Mouse (Mus musculus) activated CD4-positive, CD25-positive, alpha-beta regulatory T cell (primary cell): Measurements from ENCODE around the gene Glrx3. TPM values are rescaled to one million over a fixed set of nuclear protein-coding genes. Genes with fewer than 3 reads are reported as not detected.

ENCODE experiments used
- polyA plus RNA-seq, 2 experiments: library from polyadenylated mRNA; unstranded; fragments of 100-300 nt; shearing (Covaris generic); gene quantifications; one replicate each; pipeline ENCODE4 v1.2.1; 2017

The Glrx3 gene
- polyA plus RNA-seq = 100 to 1,000 TPM; 121 to 126 TPM

DNA sequence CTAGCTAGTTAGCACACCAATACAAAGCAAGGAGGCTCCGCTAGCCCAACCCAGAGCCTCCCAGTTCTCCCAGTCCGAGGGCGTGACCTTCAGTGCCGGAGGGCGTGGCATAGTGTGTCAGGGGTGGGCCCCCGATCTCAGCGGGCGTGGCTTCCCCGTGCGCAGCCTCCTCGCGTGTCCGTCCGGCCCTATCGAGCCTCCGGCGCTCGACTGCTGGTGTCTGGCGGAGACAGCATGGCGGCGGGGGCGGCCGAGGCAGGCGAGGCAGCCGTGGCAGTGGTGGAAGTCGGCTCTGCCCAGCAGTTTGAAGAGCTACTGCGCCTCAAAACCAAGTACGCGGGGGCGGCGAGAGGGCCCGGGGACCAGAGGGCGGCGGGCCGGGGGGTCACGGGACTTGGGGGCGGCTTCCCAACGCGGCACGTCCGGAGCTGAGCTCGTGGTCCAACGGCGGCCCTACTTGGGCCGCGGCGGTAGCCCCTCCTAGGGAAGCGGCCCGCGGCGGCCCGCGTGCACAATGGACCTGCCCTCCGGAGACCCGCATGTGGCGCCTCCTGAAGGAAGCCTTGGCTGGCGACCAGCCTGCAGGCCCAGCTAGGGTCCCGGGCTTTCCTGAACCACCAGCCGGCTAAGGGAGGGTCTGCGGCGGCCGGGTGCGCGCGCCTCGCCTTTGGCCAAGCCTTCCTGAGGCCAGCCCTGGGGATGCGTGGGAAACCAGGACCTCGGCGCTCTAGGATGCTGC, at the start of gene Glrx3:
TSS of gene Glrx3 (plus strand) at position 175 of the 739 bp plus-strand sequence.

DNA sequence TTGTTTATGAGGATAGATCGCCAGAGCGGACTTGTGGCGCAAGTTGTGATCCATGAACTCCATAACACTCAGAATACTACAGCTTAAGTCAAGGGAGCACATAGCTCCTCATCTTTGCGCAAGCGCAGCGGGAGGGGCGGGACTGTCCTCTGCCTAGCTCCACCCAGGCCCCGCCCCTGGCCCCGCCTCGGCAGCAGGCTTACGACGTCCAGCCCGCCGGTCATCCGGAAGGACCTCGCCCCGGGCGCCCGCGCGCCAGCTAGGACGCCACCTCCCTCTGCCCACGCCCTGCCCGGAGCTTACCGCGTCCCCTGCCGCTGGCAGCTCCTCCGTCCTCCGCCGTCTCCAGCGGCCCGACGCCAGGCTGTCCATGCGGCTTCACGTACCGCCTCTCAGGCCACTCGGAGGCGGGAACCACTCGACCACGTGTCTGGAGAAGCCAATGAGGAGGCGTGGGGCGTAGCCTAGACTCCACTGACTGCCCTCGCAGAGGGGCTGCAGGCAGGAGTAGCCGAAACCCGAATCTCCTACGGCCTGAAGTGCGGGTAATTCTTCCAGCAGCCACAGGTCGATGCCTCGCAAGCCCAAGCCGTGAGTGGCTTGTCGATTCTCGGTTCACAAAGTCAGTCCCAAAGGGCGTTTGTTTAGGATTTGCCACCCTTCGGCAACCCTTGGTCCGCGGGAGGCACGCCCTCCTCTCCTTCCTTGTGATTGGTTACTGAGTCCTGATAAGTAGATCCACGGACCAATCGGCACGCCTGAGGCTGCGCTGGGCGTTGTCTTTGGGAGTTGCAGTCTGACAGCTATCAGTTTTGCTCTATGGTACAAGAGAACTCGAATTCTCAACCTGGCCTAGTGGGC, 26.8 kb upstream of the Glrx3 start, which contains the start of gene 9430038I01Rik:
TSS of gene 9430038I01Rik (minus strand) at position 426 of the 861 bp plus-strand sequence.

Other genes starting within 250 kb of the Glrx3 start
- gene Ebf3, start 123.2 kb upstream of the Glrx3 start, polyA plus RNA-seq = not detected
- gene 9430038I01Rik, start 26.9 kb upstream of the Glrx3 start, polyA plus RNA-seq = 10 to 100 TPM; 13.9 to 16.9 TPM